Mouse (Mus musculus) natural killer cell, adult 2 months (primary cell): ENCODE measurements around the gene Brip1.
A peak's percentile ranks its signal among the peaks of the same experiment; 100 is the strongest.

ENCODE experiments used
- DNase-seq, 2 experiments: peaks; one replicate each; pipeline ENCODE4 v3.0.0; 2022; ENCODE audit warnings: low spot score in 2 of 2

Gene Brip1

DNA sequence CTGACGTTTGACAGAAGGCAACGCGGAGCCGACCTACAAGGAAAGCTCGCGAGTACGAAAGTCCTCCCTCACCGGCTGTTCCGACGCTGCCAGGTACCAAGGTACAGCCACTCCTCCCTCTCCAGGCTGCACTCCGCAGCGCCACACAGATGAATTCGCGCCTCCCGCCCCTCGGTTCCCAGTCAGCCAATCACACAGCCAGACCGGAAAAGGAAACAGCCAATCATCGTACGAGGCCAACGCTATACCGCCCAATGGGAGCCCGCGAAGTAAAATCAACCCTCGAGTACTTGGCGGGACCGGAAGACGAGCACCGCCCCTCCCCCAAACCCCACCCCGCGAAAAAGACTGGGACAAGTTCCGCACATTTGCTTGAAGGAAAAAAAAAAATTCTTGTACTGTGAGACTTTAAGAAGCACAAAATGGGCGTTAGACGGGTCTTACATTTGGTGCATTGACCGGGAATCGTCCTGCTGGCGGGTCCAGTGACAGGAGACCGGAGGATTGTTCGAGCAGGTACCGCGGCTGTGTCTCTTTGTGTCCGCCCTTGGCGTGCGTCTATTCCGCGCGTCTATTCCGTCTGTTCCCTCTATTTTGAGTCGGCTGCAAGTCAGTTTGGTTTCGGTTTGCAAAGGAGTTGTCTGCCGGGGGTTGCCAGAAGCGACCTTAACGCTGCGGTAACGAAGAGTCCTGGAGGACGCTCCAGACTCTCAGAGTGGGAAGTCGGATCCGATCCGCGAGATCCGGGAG is at the start of gene Brip1:
Gene Brip1, minus strand, starts transcription at position 157 of the 750 bp plus-strand sequence.
- peak; percentile 89 to 92 for DNase-seq

DNA sequence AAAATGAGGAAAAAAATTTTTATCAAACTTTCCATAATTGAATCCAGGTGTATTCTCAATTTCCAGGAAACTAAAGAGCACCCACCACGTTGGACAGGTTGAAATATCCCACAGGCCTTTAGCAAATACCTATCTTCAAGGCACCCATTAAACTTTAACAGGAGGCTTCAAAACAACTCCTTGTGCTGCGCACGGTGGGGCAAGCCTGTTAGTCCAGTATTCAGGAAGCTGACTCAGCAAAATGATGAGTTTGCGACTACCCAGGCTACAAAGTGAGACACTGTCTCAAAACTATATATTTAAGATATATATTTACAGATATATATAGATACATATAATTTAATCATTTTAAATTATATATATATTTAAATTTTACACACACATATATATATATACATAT is 31.5 kb upstream of the Brip1 start:
- DNase-seq, result no peak

DNA sequence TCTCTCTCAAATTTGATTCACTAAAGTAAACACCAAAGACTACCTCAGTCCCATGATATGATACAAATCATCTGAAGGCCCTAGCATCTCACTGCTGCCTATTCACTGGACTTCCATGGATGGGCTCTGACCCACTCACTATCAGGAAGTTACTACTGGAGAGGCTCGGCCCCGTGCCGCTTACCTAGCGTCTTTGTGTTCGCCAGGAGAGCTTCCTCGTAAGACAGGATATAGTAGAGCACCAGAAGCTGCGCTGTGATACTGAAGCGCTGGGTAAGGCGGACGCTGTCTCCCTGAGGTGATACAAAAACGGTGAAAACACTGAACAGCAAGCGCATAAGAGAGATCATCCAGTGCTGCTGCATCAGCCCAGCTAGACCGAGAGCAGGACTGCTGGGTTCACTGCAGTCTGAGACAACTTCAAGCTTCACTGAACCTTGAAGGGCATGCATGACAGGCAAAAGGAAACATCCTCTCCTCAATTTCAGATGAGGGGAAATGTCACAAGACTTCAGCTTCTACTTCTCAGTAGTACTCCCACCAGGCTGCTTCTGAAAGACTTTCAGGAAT is 30.9 kb upstream of the Brip1 start:
- no peak for DNase-seq

DNA sequence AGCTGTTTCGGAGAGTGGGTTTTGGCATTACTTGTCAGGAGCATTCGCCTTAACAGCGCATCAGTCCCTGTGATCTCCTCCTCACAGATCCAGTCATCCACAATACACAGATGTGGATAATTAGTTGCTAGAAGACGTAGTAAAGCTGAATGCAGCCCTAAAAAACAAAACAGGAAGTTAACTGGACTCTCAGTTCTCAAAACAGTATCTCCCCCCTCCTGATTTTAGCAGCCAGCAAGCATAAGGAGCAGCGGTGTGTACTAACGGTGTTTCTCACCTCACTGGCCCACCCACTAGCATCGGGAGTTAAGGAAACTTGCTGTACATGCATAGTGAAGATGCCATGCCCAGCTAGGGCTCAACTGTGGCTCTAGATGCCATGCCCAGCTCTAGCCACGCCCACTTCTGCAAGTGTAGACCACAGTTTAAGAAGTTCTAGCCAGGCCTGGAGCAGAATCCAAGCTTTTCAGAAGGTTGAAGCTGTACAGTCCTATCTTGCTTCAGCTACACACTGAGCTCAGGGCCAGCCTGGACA is 25.7 kb upstream of the Brip1 start:
- DNase-seq, result no peak

DNA sequence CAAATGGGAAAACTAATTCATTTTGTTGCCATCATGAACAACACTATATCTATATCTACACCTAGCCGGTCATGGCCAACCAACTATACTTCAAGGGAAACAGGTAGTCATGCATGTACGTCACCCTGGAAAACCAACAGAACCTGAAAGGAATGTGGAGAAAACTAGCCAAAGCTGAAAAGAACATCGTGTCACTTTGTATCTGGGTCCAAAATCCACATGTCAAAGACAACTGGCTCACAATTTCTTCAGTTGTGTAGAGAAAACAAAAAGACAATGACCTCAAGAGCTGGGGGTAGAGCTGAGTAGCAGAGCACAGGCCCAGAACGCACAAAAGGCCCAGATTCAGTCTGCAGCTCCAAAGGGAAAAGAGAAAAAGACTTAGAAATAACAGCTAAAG is 24.8 kb upstream of the Brip1 start:
- DNase-seq, result no peak

DNA sequence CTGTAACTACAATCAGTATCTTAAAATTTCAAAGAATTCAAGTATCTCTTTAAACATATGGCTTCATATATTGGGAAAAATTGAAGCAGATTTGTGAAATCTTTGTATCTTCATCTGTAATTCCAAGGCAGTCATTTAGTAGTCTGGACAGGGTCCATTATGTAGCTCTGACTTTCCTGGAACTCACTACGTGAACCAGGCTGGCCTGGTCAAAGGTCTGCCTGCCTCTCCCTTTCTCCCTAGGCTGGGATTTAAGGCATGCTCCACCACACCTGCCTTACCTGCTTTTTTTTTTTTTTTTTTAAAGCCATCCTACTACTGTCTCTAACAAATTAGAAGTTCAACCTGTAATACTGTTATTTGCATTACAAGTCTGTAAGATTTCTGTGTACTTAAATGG is 10.8 kb upstream of the Brip1 start:
- no peak for DNase-seq

DNA sequence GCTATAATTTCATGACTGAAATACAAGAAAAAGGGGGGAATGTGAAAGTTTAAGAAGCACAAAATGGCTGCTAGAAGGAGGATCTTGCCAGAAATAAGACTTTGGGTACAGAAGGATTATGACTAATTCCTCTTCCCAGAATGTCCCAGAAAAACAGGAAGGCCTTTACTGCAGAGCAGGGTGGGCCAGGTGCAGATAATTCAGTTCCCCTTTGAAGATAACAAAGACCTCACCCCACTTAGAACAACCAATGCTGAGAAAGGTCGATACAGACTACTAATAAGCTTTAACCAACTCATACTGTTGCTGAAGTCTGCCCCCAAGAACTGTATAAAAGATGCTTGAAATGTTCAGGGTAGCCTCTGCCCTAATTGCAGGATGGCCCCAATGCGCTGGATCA is 8.1 kb upstream of the Brip1 start:
- DNase-seq, result no peak

DNA sequence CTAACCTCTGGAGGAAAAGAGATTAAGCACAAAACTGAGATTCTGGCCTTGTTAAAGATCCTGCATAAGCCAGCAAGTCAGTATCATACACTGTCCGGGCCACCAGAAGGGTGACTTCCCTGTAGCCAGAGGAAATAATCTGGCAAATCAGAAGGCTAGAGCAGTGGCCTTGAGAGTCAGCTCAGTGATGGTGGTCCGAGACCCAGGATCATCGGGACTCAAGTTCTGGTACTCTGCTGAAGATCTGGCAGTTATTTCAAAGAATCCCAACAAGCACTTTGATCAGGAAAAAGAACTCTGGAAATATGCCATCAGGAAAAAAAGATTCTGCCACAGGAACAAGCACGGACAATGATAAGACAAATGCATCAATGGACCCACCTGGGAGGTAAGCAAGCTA is 4.9 kb upstream of the Brip1 start:
- no peak for DNase-seq

DNA sequence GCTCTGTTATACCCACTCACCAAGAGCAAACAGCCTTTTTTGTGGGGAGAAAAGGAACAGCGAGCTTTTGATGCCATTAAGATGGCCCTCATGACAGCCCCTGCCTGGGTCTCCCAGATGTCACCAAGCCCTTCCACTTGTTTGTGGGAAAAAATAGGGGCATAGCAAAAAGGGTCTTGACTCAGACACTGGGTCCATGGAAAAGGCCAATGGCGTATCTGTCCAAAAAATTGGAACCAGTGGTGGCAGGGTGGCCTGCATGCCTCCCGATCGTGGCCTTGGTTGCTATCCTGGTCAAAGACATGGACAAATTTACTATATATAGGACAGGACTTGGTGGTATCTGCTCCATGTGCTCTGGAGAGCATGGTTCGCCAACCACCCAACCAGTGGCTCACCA is 4.0 kb upstream of the Brip1 start:
- DNase-seq, result no peak

DNA sequence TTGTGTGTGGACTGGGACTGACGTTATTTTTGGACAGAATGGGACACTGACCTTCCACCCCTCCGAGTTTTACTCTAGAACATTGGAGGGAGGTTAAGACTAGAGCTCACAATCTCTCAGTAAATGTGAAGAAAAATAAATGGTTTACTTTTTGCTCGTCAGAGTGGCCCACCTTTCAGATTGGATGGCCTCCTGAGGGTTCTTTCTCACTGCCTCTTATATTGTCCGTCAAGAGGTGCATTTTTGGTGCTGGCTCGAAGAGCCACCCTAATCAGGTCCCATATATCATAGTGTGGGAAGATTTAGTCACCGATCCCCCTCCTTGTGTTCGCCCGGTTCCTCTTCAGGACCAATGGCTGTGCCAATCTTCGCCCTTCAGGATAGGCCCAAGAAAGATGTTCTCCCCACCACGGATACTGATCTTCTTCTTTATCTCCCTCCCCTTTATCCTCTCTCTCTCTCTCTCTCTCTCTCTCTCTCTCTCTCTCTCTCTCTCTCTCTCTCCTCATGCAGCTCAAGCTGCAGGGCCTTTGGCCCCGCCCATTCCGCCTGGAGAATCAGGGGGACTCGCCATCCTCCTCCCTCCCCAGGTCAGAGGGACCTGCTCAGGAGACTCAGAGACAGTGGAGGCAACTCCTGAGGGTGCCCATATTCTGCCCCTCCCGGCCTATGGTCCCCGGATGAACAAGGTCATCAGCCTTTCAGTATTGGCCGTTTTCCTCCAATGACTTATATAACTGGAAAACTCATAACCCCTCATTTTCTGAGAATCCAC is 1.1 kb upstream of the Brip1 start:
- DNase-seq, result no peak

DNA sequence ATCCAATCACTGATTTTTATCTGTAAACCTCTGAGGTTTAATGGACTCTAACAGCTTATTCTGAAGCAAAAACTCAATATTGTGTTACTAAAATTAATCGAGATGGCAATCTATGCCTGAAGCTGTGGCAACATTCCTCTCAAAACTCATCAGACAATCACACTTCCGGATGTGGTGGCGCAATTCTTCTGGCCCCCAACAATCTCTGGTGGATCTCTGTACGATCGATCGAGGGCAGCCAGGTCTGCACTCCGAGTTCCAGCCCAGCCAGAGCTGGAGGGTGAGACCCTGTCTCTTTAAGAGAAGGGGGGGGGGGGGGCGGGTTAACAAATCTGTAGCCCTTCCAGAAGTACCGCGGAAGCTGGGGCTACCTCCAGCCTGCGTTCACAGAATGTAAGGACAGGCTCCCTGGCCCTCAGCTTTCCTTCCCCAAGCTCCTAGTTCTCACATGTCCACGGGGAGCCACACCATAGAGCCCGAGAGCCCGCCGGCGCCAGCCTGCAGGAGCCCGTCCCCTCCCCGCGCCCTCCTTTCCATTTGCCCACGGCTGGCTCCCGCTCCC is 452 bp downstream of the Brip1 start:
- DNase-seq, result no peak

DNA sequence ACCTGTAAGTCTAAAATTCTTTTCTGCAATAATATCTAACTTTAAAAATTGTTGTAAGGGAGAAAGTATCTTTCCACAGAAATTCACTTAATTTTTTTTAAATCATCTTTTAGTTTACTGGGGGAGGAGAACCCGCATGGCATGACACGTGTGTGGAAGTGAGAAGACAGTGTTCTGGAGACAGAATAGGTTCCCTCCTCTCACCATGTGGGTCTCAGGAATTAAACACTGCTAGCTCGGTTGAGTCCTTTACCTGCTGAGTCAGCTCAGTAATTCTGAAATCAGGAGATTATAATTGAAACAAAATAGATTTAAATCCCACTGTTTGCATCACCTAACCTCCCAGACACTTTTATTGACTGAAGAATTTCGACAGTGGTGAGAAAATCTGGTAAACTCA is 1.3 kb downstream of the Brip1 start:
- no peak for DNase-seq

DNA sequence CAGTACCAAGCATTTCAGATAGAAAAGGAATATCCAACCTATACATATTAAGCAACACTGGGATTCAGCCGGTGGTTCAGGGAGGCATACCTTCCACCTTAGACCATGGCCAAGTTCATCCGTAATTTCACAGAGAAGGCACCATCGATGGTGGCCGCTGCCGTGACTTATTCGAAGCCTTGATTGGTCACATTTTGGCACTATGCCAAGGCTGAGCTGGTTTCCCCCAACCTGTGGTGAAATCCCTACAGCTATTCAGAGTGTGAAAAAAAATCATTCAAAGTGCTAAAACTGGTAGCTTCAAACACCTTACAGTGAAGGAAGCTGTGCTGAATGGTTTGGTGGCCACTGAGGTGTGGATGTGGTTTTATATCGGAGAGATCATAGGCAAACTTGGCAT is 15.8 kb downstream of the Brip1 start:
- DNase-seq, result peak; percentile 53 to 73

DNA sequence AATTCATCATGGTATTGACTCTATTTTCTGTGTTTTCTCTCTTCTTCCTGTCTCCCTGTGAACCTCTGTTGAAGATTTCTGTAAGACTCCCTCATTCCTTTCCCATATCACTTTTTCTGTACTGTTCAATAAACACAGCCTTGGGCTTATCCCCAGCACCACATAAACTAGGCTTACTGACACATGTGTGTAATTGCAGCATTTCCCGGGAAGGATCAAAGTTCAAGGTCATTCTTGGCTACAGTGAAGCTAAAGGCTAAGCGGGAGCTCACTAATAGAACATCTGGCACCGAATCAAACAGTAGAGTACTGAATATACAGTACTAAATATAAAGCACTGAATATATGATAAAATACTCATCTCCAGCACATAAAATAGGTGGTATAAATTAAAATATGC is 25.2 kb downstream of the Brip1 start:
- DNase-seq, result no peak

DNA sequence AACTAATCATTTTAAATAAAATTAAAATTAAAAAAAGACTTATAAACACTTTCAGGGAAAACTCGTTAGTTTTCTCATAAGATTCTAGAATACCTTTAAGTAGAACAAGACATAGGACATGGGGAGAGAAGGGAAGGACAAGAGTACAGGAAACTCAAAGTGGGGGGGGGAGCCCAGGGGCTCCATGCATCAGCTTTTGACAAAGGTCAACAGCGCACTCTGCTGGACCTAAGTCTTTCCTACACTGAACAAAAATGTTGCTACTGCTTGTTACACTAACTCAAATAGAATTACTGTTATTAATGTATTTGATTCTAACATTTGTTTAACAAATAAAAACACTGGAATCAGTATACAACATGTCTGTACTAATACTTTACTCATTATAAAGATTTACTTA is 26.8 kb downstream of the Brip1 start:
- DNase-seq, result peak in 1 of 2 experiments; percentile 54

DNA sequence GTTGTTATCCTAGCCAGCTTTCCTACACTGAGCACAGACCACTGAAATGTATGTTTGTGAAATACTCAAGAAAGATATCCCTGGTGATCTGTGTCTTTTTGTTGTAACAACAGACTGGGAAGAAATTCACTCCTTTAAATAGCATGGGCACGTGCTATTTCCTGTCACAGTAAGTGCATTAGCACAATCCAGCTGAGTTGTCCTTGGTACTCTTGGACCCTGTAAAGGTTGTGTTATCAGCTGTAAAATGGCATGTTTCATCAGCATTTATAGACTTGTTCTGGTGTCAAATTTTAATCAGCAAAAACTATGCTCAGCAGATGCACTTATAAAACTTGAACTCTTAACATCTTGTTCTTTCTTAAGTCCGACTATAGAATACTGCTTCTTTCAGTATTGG is 30.2 kb downstream of the Brip1 start:
- DNase-seq, result no peak

DNA sequence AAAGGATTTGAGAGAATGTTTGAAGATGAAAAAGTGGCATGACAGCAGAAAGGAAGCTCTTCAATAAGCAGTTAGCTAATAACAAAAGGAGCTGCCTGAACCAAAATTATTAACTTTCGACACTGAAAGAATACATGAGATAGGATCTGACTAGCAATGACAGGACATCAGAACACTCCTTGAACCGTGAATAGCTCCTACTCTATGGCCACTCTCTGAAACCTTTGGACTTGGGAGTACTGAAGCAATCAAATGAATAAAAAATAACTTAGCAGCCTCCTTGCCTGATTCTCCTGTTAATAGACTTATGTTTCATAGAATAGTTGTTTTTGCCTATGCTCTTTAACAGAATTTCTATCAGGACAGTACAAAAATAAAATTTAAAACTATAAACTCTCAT is 40.7 kb downstream of the Brip1 start:
- no peak for DNase-seq

DNA sequence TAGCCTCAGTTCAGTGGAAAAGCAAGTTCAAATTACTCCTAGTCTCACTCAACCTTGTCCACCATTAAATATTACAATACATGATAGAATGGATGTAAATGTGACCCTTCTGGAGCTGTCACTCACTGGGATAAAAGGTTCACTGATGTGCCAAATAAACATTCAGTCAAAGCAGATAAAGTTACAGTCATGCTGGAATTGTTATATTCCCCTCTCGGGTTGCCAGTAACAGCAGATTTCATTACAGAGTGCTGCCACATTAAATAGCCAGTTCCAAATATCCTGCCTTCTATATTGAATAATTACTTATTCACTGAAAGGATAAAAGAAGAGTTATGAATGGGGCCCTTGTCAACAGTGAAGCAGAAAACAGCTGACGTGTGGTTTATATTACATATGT is 42.0 kb downstream of the Brip1 start:
- no peak for DNase-seq

DNA sequence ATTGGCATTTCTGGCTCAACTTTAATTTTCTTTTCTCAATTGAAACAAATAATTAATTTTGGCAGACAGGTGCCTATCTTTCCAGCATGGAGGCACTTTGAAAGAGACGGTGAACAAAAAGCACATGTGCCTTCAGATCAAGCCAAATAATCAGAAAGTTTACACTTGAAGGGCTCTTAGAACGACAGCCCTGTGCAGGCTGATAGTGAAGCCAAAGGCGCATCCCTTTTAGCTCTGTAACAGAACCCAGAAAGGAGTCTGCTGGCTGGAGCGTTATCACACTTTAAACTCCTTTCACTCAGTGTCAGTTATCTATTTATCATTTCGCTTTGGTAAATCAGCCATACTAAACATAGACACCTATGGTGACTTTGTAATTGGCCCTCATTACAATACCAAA is 45.4 kb downstream of the Brip1 start:
- no peak for DNase-seq

DNA sequence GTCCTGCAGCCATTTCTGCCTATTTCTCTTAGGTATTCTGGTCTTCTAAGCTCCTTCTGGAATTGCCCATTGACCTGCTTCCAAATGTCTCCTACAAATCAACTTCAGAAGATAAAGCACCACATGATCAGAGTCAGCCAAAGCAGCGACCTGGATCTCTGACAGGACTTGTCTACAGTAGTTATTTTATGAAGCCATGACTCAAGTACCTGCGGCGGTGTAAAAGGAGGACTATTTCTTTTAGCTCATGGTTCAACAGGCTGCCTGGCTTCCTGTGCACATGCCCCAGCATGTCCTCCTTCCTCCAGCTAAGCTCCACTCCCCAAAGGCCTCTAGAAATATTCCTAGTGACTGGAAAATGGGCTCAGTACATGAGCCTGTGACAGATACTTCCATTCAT is 69.7 kb downstream of the Brip1 start:
- no peak for DNase-seq

DNA sequence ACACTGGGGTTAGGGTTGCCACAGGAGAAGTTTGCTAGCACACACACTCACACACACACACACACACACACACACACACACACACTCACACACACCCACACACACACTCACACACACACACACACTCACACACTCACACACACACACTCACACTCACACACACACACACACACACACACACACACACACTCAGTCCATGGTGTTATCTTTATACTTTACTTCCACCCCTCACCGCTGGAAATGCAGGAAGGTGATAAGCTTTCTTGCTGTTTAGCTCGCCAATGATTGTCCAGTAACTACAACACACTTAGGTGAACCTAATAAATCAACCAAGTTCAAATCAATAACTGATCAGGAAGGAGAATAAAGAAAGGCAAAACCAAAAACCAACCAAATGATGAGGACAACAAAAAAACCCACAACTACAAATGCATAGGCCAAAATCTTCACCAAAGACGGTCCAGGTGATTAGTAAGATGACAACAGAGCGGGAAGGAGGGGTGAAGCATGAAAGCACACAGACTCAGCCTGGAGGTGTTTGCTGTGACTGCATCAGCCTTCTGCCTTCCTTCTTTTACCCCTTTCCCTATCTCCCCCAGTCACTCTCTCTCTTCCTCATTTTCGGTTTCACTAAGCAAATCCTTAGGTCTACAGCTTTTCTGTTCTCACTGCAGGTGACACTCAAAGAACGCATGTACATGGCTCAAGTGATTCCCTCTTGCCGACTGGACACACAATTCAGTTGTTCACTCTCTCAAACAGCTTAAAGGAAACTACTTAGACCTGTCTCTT is 83.7 kb downstream of the Brip1 start:
- peak in 1 of 2 experiments; percentile 3 for DNase-seq

DNA sequence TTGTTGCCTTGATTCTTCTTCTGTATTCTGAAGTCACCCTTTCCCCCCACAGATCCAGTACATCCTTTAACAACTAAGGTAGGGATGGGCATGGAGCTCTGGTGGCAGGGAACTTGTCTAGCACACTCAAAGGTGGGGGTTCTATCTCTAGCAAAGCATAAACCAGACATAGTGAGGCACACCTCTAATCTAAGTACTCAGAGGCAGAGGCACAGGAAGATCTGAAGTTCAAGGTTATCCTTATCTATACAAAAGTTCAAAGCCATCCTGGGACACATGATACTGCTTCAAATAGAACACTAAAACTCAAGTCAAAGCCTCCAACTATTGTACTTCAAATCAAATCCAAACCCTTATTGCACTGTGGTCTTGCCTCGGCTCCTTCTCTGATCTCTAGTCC is 85.0 kb downstream of the Brip1 start:
- DNase-seq, result no peak
